Mouse (Mus musculus): Measurements from ENCODE around the gene Hrg. TPM values are rescaled to one million over a fixed set of nuclear protein-coding genes. Genes with fewer than 3 reads are reported as not detected.

Gene Hrg
- polyA plus RNA-seq, 1 experiment from 2014 or later = not detected

Other genes with a start within 250 kb of the Hrg start
- not detected in 2 replicates for gene Crygs, start 139.5 kb upstream of the Hrg start, polyA plus RNA-seq (2014; fragmentation: Nextera tagmentation; extraction: Ambion mirVana)
- gene Tbccd1, start 93.4 kb upstream of the Hrg start, polyA plus RNA-seq (2014; fragmentation: Nextera tagmentation; extraction: Ambion mirVana) = 29.7 and 30.7 TPM in 2 replicates
- 72.7 and 81.1 TPM in 2 replicates for gene Dnajb11, start 93.2 kb upstream of the Hrg start, polyA plus RNA-seq (2014; fragmentation: Nextera tagmentation; extraction: Ambion mirVana)
- not detected in 2 replicates for gene Ahsg, start 59.8 kb upstream of the Hrg start, polyA plus RNA-seq (2014; fragmentation: Nextera tagmentation; extraction: Ambion mirVana)
- gene Fetub, start 32.7 kb upstream of the Hrg start, polyA plus RNA-seq (2014; fragmentation: Nextera tagmentation; extraction: Ambion mirVana) = not detected in 2 replicates
- 0.13 TPM in 1 of 2 replicates, not detected in the other for gene Kng2, start 78.4 kb downstream of the Hrg start, polyA plus RNA-seq (2014; fragmentation: Nextera tagmentation; extraction: Ambion mirVana)
- not detected in 2 replicates for gene Kng1, start 106.8 kb downstream of the Hrg start, polyA plus RNA-seq (2014; fragmentation: Nextera tagmentation; extraction: Ambion mirVana)
- 340 and 434 TPM in 2 replicates for gene Eif4a2, start 156.4 kb downstream of the Hrg start, polyA plus RNA-seq (2014; fragmentation: Nextera tagmentation; extraction: Ambion mirVana)
- gene Rfc4, start 176.7 kb downstream of the Hrg start, polyA plus RNA-seq (2014; fragmentation: Nextera tagmentation; extraction: Ambion mirVana) = 82.7 and 110 TPM in 2 replicates
- not detected in 2 replicates for gene Adipoq, start 195.5 kb downstream of the Hrg start, polyA plus RNA-seq (2014; fragmentation: Nextera tagmentation; extraction: Ambion mirVana)